Mouse (Mus musculus) layer of hippocampus, postnatal 25 days (tissue): ENCODE data around the gene Plxdc1. TPM values are rescaled to one million over a fixed set of nuclear protein-coding genes. Genes with fewer than 3 reads are reported as not detected.

Experiments
- DNase-seq, 2 experiments: peaks; one replicate each; pipeline ENCODE4 v3.0.0; 2022; ENCODE audit warnings: mixed read lengths in 2 of 2, low spot score in 1 of 2; ENCODE audit errors: extremely low spot score in 1 of 2
- total RNA-seq, 2 experiments: library from RNA; stranded (reverse); gene quantifications; 2 replicates each; pipeline ENCODE4 v1.2.3; 2021

Plxdc1 gene
- total RNA-seq, 2 experiments from 2014 or later: 8.2 to 9.1 TPM

DNA sequence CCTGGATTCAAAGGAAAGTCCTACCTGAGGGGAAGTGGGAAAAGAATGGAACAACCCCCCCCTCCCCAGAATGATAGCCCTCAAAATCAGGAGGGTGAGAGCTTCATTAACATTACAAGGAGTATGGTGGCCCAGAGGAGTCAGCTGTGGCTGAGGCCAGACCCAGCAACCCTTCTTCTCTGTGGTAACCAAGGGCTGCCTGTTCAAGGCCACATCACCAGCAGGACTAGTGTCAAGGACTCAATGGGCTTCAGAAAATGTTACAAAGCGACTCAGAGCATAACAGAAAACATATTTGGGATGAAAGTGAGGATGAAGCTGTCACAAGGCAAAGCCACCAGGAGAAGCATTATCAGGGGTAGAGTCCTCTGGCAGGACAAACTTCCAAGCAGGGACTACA lies 52.7 kb downstream of the Plxdc1 start:
- no peak for DNase-seq

DNA sequence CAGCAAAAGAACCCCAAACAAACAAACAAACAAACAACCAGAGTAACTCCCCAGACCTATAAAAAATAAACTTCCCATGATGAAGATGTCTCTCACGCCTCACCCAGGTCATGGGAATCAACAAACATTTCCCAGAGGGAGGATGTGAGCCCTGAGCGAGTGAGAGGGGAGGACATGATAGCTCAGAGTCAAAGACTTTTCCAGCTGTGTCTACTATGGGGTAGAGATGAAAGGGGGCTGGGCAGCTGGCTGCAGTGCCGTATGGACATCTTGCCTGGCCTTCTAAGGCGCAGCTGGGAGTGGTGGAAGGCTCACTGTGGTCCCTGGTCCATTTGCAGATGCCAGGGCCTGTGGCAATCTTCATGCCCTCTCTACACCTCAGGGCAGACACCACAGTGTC lies 57.3 kb downstream of the Plxdc1 start:
- no peak for DNase-seq

DNA sequence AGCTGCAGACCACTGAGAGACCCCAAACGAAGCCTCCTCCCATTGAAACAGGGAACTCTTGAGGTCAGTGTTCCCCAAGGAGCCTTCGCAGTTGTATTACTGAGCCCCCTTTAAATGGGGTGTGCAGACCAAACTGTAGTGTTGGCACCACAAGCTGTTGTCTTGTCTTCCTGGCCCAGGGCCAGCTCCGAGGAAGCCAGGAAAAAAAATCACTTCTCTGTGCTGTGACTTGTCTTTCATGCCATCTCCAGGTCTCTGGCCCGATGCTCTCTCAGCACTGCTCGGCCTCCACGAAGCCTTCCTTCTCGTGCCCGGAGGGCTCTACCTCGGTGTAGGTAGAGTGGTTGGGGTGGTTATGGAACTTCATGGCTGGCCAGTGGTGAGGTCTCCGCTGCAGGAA lies 62.0 kb downstream of the Plxdc1 start:
- no peak for DNase-seq

DNA sequence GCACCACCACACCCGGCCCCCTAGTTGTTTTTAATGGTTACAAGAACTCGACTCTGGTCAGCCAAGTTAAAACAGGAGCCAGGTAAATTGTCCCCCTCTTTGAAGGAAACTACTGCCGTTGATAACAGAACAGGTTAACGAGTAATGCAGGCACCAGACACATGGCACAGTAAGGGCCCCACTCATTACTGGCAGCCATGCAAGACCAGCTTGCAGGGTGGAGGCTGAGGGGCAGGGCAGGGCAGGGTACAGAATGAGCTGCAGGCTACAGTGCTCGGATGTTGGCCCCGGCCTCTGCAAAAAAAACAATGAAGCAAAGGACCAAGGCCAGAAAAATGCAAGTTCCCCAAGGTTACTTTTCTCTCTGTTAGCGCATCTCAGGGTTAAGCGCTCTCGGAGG lies 62.6 kb downstream of the Plxdc1 start:
- DNase-seq: no peak

DNA sequence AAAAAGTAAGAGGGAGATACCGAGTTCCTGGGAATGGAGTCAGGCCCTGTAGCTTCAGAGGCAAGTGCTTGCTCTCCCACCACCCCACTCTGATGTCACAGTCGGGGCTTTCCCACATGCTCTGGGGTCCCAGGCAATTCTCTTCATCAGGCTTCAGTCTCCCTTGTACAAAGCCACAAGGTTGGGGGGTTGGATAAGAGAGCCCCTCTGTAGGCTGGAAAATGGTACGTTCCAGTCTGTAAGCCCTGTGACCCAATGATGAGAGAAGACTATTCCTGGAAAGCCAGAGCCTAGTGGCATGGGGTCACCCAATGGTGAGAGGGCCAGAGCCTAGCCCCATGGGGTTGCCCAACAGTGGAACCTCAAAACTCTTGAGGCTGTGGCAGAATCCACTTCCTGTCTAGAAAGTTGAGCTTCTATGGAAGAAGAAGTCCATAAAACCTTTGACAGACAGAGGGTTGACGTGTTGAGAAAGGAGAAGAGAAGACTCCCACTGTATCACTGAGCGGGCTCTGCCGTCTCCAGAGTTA lies 70.2 kb downstream of the Plxdc1 start:
- DNase-seq: no peak

DNA sequence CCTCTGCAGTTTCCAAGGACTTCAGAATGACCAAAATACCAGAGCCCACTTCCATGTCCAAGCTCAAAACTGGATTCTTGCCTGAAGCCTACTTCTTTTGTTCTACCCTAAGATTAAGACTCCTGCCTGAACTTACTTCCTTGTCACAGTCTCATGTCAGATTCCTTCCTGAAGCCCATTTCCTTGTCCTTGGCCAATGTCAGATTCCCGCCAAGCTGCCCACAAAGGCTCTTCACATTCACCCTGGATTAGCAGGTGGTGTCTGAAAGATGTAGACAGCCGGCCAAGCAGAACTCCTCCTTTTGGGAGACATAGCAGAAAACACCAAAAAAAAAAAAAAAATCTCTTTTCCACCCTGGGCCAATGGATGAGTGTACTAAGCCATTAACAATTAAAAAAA lies 70.8 kb downstream of the Plxdc1 start:
- DNase-seq: no peak

DNA sequence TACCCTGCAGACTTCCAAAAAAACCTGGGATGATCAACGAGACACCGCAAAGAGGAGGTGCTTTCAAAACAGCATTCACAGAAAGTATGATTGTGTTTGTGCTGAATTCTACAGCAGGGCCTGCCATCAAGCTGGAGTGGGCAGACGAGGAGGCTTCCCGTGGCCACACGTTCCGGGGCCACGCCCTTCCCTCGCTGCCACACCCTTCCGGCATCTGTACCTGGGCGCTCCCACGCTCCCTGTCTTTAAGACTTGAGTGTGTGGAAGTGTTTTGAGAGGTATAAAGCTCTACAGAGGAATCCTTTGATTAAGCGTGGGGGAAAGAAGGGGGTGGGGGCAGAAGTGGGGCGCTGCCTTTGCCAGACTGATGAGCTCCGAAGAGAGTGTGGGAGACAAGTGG lies 73.1 kb downstream of the Plxdc1 start:
- no peak for DNase-seq

DNA sequence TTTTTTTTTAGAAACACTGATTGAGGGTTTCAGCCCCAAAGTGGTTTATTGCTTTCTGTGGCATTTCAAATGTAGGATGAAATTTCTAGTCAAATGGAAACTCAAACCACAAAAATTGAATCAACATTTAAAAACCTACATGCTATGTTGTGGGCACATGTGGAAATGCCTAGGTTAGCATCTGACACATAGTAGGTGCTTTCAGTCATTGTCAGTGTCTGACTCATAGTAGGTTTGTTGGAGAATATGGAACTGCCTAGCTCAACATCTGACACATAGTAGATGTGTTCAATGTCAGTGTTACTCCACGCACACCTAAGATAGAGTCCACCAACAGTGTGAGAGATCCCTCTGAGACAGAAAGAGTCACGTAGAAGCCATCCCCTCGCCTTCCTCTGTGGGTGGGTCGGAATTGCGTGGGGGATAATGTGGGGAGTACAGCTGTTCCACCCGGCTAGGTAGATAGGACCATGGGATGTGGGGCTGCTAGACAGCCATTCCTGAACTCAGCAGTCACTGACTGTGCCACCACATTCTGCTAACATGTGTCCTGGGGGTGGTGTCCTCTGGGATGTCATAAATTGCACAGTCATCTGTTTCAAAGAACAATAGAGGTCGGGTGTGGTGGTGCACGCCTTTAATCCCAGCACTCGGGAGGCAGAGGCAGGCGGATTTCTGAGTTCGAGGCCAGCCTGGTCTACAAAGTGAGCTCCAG lies 77.5 kb downstream of the Plxdc1 start:
- no peak for DNase-seq

DNA sequence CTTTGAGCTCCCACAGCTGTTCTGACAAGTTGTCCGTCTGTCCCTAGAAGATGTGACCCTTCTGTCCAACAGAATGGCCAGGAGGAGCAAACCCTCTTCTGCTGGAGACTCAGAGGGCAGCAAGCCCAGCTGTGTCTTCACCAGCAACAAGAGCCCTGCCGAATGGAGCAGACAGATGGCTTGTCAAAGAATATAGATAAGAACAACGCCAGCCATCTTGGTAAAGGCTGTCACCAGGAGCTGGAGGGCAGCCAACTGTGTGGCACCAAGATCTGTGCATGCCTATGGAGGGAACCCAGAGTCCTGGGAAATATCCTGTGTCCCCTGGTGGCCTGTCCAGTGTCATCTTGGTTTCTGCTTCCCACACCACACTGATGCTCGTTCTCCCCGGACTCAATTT lies 78.3 kb downstream of the Plxdc1 start:
- DNase-seq: no peak

DNA sequence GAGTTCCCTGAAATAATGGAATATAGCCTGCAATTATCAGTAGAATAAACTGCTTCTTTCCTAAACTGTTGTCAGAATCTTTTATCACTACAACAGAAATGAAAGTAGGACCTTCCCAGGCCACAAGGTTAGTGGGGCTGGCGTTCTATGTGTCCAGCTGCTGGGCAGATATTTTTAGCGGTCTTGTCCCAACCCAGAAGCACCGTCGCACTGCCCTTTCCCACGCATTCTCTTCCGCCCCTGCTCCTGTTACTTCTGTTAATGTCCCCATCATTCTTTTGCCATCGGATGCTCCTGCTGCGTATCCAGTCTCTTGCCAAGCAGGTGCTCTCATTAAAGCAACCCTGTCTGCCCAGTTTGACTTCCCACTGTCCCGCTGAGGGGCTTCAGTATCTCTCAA lies 79.3 kb downstream of the Plxdc1 start:
- DNase-seq: no peak

DNA sequence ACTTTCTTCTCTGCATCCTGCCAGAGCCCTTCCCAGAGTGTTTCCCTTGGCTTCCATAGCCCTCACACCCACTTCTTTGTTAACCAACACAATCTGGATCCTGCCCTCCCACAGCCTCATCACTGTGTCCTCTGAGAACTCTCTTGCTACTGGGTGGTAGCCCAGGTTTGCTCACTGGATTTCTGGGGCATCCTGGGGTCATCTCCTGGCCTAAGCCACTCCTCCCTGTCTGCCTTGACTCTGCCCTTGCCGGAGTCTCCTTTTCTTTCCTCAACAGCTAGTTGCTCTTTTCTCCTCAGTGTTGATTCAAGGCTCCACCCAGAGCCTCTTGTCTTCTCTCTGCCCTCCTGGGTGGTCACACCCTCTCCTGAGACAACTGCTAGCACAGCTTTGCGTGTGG lies 80.3 kb downstream of the Plxdc1 start:
- DNase-seq: no peak

DNA sequence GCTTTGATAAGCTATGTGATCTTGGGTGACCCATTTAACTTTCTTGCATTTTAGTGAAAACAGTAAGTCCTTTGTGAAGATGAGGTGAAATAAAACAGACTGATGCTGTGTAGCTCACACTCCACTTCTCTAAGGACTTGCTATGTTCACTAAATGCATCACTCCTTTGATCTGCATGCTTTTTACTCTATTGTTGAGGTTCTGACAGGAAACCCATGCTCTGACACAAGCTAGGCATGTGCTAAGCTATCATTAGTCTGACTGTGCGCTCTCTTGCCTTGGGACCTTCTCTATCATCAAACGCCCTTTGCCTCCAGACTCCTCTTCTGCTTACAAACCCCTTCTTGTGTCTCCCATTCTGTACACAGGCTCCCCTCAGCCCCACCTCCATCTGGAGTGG lies 80.7 kb downstream of the Plxdc1 start:
- DNase-seq: no peak

DNA sequence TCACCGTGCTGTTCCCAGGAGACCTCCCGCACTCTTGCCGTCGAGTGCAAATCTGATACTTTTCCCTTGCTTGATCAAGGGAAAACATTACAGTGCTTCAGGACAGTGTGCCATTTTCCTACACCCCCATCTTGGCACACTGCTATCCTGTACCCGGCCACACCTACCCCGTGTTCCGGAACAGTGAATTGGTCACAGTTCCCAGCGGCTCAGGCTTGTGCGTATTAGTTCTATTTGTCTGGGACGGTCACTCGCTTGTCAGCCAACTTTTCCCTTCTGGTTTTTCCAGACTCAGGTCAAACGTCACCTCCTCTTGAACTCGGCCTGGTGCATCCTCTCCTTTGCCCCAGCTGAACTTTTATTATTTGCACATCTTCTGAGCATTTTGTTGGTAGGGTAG lies 81.4 kb downstream of the Plxdc1 start:
- DNase-seq: no peak

DNA sequence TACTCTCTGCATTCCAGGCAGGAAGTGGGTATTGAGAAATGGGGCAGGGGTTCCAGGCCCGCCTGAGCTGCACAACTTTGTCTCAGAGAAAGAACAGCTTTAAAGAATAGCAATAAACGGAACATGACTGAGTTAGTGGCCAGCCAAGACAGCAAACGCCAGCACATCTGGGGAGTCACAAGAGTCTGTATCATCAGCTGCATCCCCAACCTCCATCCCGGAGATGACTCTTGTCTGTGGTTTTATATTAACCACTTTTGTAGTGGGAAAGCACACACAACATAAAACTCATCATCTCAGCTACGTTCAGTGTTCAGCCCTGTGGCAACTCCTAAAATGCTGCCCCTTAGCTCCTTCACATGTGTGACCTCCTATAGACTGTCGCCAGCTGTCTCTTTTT lies 84.4 kb downstream of the Plxdc1 start:
- DNase-seq: no peak

DNA sequence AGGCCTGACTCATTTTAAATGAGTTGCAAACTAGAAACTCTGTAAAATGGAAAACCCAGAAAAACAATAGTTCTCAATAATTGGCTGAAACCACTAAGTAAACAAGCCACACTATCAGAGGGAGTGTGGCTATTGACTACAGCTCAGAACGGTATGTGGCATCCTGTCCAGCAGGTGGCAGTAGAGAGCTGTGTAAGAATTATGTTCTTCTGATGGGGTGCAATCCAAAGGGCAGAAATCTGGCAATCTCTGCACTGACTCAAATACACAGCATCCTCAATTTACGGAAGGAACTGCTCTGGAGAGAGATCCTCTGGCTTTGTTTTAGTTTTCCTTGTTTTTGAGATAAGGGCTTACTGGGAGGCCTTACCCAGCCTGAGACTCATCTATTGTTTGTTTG lies 86.4 kb downstream of the Plxdc1 start:
- DNase-seq: peak; percentile 68 to 95

DNA sequence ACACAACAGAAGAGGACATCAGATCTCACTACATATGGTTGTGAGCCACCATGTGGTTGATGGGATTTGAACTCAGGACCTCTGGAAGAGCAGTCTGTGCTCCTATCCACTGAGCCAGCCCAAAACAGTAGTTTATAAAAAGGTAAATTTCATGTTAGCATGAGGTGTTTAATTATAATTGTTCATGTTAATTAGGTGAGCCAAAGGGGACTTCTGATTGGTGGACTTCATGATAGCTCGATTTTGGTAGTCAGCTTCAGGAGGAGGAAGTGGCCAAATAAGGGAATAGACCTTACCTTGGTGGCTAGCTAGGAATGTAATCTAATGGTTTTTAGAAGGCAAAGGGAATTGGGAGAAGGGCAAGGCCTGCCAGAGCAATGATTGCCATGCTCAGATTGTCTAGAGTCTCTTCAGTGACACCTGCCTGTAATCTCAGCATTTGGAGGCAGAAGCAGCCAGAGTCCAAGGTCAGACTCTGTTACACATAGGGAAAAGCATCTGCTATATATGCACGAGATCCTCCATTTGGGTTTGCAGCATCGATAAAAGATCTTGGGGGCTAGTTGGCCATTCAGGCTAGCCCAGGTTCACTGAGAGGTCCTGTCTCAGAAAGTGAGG lies 88.6 kb downstream of the Plxdc1 start:
- DNase-seq: no peak

DNA sequence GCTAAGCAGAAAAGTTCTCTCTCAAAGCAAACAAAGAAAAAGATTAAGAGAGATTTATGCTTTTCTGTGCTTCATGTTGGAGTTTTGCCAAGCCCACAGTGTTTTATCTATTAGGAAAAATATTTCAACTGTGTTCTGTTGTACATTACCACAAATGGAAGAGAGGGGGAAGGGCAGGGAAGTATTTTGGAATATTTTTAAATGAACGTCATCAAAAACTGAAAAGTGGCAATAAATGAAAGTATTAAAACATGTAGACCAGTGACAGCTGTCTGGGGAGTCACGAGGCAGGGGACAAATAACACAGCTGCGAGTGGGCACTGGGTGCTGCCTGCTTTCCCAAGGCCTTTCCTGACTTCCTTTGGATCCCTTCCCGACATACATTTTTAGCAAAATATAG lies 89.6 kb downstream of the Plxdc1 start:
- no peak for DNase-seq

DNA sequence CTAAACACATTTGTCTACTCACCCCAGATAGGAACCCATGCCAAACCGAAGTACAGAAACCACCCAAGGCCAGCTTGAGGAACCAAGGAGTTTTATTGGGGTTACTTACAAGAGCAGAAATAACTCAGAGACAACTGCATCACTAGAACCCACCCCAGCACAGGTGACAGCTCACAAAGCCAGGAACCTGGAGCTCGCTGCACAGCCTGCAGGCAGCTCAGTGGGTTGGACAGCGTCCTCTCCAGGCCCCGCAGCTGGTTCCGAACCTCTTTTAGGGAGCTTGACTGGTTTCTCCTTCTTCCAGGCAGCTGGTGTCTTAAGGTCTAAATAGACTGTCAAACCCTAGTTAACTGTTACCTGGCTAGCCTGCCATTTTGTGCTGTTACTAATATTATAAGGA lies 94.4 kb downstream of the Plxdc1 start:
- DNase-seq: no peak

DNA sequence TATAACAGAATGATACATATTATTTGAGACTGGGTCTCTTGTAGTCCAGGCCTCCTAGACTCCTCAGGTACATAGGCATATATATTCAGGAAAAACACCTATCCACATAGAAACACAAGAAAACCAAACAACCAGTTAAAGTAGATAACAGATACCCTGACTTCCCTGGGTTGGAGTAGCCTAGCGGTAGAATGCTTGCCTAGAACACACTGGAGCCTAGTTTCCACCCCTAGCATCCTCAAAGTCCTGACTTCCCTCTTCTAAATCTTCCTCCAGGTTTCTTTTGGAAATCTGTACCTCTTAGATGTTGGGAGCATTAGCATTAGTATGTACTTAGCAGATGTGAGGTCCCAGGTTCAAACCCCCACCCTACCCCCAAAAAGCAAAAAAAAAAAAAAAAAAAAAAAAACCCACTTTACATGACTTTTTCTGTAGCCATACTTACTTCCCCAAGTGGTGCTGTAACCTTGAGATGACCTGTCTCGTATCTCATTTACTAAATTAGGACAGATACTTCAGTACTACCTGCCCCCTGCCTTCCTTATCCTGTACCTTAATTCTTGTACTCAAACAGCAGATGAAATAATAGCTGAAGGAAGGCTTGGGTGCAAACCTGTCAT lies 100.8 kb downstream of the Plxdc1 start:
- DNase-seq: no peak

DNA sequence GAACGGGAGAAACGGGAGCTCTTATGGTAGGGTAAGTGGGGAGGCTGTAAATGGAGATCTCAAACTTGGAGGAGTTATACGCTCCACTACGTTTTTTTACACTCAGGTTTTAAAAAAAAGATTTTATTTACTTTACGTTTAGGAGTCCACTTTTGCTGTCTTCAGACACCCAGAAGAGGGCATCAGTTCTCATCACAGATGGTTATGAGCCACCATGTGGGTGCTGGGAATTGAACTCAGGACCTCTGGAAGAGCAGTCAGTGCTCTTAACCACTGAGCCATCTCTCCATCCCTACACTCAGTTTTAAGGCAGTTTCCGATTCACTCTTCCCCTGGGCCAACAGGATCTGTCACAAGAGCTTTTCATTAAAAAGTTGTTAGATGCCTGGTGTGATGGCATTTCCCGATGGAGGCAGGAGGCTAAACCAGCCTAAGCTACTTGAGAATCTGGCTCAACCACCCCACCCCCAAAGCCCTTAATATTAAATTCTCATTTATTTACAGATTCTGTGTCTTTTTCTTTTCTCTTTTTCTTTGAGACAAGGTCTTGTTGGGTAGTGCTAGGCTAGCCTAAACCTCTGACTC lies 101.6 kb downstream of the Plxdc1 start:
- DNase-seq: no peak

DNA sequence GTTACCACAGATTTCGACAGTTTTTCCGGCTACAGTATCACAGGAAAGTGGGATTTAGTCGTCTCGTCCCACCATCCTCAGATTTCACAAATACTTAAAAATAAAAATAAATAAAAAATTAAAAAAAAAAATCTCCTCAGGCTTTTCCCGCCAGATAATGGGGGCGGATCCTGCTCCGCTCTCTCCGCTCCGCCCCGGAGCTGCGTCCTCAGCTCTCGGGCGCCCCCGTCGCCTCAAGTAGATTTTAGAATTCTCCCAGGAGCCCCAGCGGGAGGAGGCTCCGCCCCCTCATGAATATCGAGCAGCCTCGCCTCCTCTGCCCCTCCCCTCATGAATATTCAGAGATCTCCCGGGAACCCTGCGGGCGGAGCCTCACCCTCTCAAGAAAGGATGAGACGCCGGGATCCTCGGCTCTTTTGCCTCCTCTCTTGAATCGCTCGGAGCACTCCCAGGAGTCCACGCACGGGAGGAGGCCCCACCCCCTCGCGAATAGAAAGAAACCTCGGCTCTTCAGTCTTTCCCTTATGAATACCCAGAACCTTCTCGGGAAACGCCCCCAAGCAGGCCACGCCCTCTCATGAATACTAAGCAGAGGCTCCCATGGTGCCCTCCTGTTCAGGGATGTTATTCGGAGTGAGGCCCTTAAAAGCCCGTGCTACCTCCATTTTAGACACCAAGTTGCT lies 102.2 kb downstream of the Plxdc1 start, which contains the start of gene Fbxo47:
Fbxo47 (minus strand) TSS at position 237 of the 683 bp plus-strand sequence.
- DNase-seq: peak; percentile 84 to 87
